Mouse (Mus musculus): ENCODE measurements at regions not wholly inside any gene's neighbourhood (a gene's known extent, or its start where the extent isn't known, plus 50 kb on each side); places are given as distances from the start of the nearest gene placed in this dataset.

- DNase-seq (ENCODE audit: low spot score in 2 of 2), result no peak
These were observed 73.1 kb downstream of the Rps15a start for GRCm38 (mm10) chr7:118042914-118043313.

- no peak for DNase-seq (ENCODE audit: low spot score in 2 of 2)
These were observed 76.1 kb downstream of the Rps15a start for GRCm38 (mm10) chr7:118039862-118040261.

GRCm38 (mm10) chr7:118037062-118037461 is 78.9 kb downstream of the Rps15a start:
- DNase-seq (ENCODE audit: low spot score in 2 of 2), result no peak

- no peak for DNase-seq (ENCODE audit: low spot score in 2 of 2)
These were observed 89.9 kb downstream of the Rps15a start for GRCm38 (mm10) chr7:118026106-118026526.

GRCm38 (mm10) chr7:118004620-118005019 is 111.4 kb downstream of the Rps15a start:
- no peak for DNase-seq (ENCODE audit: low spot score in 2 of 2)

- no peak for DNase-seq (ENCODE audit: low spot score in 2 of 2)
These were observed 114.1 kb downstream of the Rps15a start for GRCm38 (mm10) chr7:118001881-118002280.

- no peak for DNase-seq (ENCODE audit: low spot score in 2 of 2)
These were observed 114.9 kb downstream of the Rps15a start for GRCm38 (mm10) chr7:118001121-118001520.

GRCm38 (mm10) chr7:117982177-117982576 is 133.8 kb downstream of the Rps15a start:
- no peak for DNase-seq (ENCODE audit: low spot score in 2 of 2)

- DNase-seq (ENCODE audit: low spot score in 2 of 2), result no peak
These were observed 144.8 kb downstream of the Rps15a start for GRCm38 (mm10) chr7:117971176-117971575.

GRCm38 (mm10) chr7:117943435-117943834 is 172.6 kb downstream of the Rps15a start:
- DNase-seq (ENCODE audit: low spot score in 2 of 2), result no peak

- DNase-seq (ENCODE audit: low spot score in 2 of 2), result no peak
These were observed 176.4 kb downstream of the Rps15a start for GRCm38 (mm10) chr7:117939618-117940017.

- DNase-seq (ENCODE audit: low spot score in 2 of 2), result peak; percentile 16 to 34
These were observed 181.1 kb downstream of the Rps15a start for GRCm38 (mm10) chr7:117934908-117935307.

- DNase-seq (ENCODE audit: low spot score in 2 of 2), result no peak
These were observed 184.6 kb downstream of the Rps15a start for GRCm38 (mm10) chr7:117931234-117931895.

GRCm38 (mm10) chr7:117930392-117930791 is 185.6 kb downstream of the Rps15a start:
- no peak for DNase-seq (ENCODE audit: low spot score in 2 of 2)

GRCm38 (mm10) chr7:117926396-117926795 is 189.6 kb downstream of the Rps15a start:
- no peak for DNase-seq (ENCODE audit: low spot score in 2 of 2)

- peak; percentile 30 to 63 for DNase-seq (ENCODE audit: low spot score in 2 of 2)
These were observed 193.7 kb downstream of the Rps15a start for GRCm38 (mm10) chr7:117922270-117922669.

- peak; percentile 42 to 46 for DNase-seq (ENCODE audit: low spot score in 2 of 2)
These were observed 197.6 kb downstream of the Rps15a start for GRCm38 (mm10) chr7:117918206-117918995.

- no peak for DNase-seq (ENCODE audit: low spot score in 2 of 2)
These were observed 199.1 kb downstream of the Rps15a start for GRCm38 (mm10) chr7:117916915-117917314.

- DNase-seq (ENCODE audit: low spot score in 2 of 2), result no peak
These were observed 203.5 kb downstream of the Rps15a start for GRCm38 (mm10) chr7:117912453-117912852.

GRCm38 (mm10) chr7:117911062-117911461 is 204.9 kb downstream of the Rps15a start:
- no peak for DNase-seq (ENCODE audit: low spot score in 2 of 2)

- DNase-seq (ENCODE audit: low spot score in 2 of 2), result no peak
These were observed 219.5 kb downstream of the Rps15a start for GRCm38 (mm10) chr7:117896528-117896927.

- no peak for DNase-seq (ENCODE audit: low spot score in 2 of 2)
These were observed 228.7 kb downstream of the Rps15a start for GRCm38 (mm10) chr7:117887288-117887687.

- peak; percentile 56 to 89 for DNase-seq (ENCODE audit: low spot score in 2 of 2)
These were observed 233.2 kb downstream of the Rps15a start for GRCm38 (mm10) chr7:117882803-117883202.

Measured in layer of hippocampus, adult 8-10 months (tissue).